Mouse (Mus musculus): Measurements from ENCODE around the gene Daam2.

Daam2 gene

DNA sequence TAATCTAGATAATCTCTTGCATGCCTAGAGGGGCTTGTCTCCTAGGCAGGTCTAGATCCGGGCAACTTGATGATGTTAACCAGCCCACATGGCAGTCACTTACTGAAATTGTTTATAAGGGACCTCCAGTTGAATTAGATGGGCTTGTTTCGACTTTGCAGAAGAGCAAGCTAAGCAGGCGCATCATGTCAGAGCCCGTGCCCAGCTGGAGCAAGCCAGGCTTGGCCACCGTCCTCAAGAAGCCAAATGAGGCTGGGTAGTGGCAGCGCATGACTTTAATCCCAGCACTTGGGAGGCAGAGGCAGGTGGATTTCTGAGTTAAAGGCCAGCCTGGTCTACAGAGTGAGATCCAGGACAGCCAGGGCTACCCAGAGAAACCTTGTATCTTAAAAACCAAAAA, 133.0 kb downstream of the Daam2 start:
- no peak for DNase-seq (ENCODE audit: low read depth)

DNA sequence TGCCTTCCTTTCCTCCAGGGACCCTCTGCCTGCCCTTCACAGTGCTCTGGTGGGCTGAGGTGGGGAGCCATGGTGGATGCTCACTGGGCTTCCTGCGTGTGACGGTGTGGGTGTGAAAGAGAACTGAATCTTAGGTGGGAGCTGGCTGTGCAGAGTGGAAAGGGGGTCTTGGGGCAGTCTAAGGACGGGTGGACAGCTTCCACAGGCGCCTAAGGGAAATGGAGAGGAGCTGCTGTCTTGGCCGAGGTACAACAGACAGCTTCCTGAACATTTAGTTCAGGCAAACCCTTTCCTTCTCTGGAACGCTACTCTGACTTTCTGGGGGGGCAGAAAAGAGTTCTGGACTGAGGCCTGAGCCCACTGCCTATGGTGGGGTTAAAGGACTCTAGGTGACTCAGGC, 134.0 kb downstream of the Daam2 start:
- DNase-seq (ENCODE audit: low read depth): no peak

DNA sequence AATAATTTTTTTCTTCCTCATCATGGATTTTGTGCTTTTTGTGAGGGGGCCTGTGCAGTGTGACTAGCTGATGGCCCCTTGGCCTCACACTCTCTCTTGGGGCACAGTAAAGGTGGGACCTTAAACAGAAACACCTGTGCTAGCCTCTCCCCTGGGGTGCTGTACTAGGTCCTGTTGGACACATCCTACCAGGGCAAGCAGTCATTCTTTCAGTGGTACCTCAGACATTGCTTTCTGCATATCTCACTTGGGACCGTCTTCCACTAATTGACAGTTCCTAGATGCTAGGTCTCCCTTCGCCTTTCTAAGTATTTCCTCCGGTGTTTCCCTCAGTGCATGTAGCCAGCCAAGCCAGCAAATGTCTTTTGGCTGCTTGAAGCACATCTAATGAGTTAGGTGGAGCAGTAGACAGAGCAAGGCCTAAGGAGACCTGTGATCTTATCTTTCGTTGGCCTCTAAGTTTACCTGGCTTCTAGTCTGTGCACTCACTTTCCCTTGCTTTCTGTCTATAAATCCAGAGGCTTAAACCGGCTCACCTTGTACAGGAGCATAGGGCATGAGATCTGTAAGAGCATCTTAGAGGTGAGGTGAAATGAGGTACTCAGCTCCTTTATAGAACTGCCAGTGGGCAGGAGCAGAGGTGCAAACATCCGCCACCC, 134.5 kb downstream of the Daam2 start:
- no peak for DNase-seq (ENCODE audit: low read depth)

DNA sequence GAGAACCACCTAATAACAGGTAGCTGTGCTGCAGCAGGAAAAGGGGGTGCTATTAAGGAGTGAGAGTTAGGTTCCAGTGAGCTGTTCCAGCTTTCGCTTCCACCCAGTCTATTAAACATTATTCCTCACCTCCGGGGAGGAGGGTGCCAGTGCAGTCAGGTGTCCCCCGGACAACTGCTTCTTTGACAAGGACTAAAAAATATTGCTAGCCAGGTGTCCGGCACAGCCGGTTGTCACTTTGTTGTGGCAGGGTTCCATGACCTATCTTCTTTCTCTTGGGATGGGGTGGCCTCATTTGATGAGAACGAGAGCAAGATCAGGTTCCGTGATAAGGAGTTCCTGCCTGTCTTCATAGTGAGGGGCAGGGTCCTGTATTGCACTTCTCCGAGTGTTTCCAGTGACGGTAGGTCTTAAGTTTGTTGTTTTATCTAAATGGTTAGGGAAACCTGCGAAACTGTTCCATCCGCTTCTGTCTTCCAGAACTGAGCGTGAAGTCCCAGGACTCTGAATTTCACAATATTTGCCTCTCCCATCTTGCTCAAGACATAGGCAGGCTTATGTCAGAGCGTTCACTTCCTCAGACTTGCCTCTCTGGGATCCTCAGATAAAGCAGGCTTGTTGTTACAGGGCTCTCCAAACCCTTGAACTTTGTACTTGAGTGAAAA, 135.3 kb downstream of the Daam2 start:
- DNase-seq (ENCODE audit: low read depth): peak; percentile 24

DNA sequence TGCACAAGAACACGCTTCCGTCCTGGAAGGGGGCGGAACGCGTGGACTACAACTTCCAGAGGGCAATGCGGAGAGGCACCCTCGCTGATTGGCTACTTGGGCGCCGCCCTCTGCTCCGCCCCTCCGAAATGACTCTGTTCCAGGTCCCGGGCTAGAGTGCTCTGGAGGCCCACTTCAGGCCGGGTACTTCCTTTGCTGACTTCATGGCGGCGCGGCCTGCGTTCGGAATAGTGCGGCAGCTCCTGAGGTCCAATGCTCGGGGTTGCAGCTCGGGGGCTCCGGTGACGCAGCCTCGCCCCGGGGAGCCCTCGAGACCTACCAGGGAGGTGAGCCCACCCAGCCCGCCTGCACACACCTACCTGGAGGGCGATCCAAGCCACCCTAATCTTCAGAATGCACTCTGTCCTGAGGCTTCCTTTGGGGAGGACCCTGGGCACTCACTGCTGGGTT, 135.9 kb downstream of the Daam2 start, which contains the start of gene Mocs1:
Mocs1 (plus strand) TSS at position 124 of the 450 bp plus-strand sequence.
- peak; percentile 89 for DNase-seq (ENCODE audit: low read depth)

DNA sequence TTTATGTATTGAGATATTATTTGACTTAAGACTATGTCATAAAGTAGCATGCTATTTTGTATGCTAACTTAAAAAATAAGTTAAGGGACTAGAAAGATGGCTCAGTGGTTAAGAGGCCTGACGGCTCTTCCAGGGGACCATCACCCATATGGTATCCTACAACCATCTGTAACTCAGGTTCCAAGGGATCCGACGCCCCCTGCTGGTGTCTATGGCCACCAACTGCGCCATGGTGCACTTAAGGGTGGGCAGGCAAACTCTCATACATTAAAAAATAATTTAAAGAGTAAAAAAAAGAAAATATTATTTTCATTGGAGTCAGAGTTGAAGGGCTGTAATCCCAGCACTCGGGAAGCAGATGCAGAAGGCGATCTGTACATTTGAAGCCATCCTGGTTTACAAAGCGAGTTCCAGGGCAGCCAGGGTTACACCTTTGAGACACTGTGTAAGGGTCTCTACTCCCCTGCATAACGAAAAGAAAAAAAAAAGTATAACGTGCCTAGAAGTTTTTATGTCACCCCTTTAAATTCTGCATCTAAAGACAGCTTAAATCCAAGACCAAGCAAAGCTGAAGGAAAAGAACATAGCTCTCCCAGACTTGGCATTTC, 136.4 kb downstream of the Daam2 start:
- DNase-seq (ENCODE audit: low read depth): no peak

DNA sequence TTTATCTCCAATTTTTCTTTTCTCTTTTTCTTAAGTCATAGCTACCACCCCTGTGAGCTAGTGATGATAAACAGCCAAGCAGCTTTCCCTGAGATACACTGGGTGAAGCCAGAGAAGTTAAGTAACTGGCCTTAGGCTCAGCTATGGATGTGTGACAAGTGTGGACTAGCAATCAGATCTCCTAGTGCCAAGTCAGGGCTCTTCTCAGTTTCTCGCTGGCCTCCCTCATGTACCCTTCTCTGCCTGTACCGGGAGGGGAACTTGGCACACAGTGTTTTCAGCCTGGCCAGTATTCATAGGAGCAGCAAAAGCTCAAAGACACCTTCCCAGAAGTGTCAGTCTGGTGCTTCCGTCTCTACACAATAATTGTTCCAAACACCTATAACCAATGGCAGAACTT, 140.3 kb downstream of the Daam2 start:
- DNase-seq (ENCODE audit: low read depth): no peak

DNA sequence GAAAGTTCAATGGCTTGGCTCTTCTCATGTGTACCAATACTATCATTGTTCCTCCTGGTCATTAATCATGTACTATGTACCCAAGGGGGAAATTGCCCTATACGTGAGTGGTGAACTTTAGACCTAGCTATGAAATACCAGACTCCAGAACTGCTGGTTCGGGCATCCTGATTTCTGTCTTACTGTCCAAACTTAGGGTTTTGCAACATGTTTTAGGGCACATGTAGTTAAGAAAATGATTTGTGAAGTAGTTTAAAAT, 141.1 kb downstream of the Daam2 start:
- DNase-seq (ENCODE audit: low read depth): no peak

DNA sequence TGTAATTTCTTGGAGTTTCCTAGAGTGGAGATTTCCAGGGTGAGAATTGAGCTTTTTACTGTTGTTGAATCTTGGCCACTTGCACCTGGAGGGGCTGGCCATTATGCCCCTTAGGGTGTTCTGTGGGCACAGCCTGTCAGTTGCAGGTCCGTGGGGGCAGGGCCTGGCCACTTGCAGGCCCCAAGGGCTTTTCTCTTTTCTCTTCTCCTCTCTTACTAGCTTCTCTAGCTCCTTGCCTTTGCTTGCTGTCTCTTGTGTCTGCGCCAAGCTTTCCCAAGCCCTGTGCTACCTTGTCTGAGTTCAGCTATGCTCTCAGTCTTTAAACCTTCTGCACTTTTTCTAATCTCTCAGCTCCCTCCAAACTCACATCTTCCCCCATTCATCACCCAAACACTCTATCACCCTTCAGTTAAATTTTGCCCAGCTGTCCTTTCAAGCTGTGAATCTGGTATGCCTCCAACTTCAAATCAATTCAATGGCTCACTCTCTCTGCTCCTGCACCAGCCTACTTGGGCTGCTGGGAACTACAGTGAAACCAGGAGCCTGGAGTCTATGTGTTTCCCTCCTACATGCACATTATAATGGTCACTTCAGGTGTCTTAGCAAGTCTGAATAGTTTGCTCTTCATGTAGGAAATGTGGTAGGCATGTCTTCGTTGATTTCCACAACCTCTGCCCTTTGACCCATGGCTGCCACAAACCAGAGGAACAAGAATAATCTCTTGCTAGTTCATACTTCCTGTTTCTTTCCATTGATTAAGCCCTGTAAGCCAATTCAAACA, 141.7 kb downstream of the Daam2 start:
- DNase-seq (ENCODE audit: low read depth): no peak

DNA sequence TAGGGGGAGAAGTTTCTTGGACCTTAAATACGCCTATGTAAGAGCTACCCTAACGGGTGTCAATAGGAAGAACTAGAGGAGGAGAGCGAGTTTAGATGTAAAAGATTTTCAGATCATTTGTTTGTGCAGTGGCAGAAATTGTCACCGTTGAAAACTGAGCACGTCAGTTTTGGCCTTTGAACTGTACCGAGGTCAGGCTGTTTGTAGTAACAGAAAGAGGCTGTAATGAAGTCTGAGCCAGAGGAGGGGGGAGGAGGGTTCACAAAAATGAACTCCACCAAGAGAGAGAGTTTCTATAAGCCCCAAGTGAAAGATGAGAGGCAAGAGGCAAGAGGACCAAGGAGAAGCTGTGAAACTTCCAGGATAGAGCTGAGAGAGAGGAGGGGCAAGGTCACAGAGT, 144.3 kb downstream of the Daam2 start:
- no peak for DNase-seq (ENCODE audit: low read depth)

DNA sequence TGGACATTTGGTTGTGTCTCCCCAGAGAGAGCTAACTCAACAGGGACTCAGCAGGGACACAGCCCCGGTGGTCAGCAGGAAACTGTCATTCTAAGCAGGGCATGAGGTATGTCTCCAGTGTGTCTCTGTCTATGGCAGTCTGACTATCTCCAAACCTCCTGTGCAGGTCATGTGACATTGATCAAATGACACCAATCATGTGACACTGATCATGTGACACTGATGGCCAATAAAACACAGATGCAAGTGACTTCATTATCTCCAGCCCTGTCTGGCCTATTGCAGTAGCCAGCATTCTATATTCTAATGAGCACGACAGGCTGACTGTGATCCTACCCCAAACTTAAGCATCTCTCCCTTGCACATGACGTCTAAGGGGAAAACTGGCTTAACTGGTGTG, 147.9 kb downstream of the Daam2 start:
- no peak for DNase-seq (ENCODE audit: low read depth)

DNA sequence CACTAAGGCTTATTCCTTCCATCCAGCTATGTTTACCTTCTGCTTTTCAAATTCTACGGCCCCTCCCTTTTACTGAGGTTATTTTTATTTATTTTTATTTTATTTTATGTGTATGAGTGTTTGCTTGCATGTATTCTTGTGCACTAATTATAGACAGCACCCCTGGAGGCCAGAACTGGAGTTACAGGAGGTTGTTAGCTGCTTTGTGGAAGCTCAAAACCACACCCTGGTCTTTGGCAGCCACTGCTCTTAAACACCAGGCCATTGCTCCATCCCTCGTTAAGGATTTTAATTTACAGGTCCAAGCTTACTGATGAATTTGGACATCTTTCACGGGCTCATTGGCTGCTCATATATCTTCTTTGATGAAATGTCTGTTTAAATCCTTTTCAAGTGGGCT, 150.6 kb downstream of the Daam2 start:
- DNase-seq (ENCODE audit: low read depth): no peak

DNA sequence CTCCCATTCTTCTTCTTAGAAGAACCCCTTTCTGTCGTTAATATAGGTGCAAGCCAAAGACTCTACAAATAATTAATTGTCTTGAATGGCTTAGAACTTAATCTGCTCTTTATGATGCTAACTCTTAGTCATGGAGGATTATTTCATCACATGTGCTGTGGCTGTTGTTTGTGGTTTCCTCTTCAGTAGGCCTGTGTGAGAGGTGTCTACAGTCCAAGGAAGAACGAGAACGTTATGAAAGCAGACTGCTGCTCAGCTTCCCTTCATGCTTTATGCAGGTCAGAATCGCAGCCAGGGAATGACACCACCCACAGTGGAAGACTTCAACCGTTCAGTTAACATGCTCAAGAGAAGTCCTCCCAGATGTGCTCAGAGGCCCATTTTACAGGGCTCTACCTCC, 151.2 kb downstream of the Daam2 start:
- DNase-seq (ENCODE audit: low read depth): no peak

Measured in fibroblast of lung, adult 2 months (primary cell).